Mouse (Mus musculus): ENCODE results near the gene Syn3. TPM values are rescaled to one million over a fixed set of nuclear protein-coding genes. Genes with fewer than 3 reads are reported as not detected.

The Syn3 gene
- polyA plus RNA-seq, 1 experiment from 2014 or later = 44.1 TPM

GRCm38 (mm10) chr10:86334581-86334980 is 164.1 kb downstream of the Syn3 start:
- H3K27me3 ChIP-seq (ENCODE audit: control insufficient read depth, insufficient read depth, low read length) = no peaks in the 10 kb centered on the region
- no peak overlapping the region for H3K9ac ChIP-seq (replicated peaks; ENCODE audit: low read depth, low read length)
- H3K4me2 ChIP-seq (ENCODE audit: low read depth, low read length) = no peak overlapping the region
- H3K36me3 ChIP-seq (ENCODE audit: control insufficient read depth, insufficient read depth, low read length) = no peaks in the 10 kb centered on the region
- H3K4me1 ChIP-seq (ENCODE audit: control insufficient read depth, insufficient read depth, low read length) = peaks cover 3% of the 10 kb centered on the region; the same call in 1 of the 2 replicates
- H3K9me3 ChIP-seq (ENCODE audit: control insufficient read depth, low read length) = no peaks in the 10 kb centered on the region
- WGBS = 9% methylated on average over 8 of the region's 8 CpGs
- ATAC-seq (ENCODE audit: low read depth) = no peak; the same call in 1 of the 2 replicates
- no peak overlapping the region for H3K27ac ChIP-seq (ENCODE audit: low read depth, low read length)
- H3K4me3 ChIP-seq (ENCODE audit: low read depth, low read length) = no peak overlapping the region

- 77% methylated on average over 3 of the region's 3 CpGs for WGBS
- no peaks in the 10 kb centered on the region for H3K9me3 ChIP-seq (ENCODE audit: control insufficient read depth, low read length)
- H3K4me2 ChIP-seq (ENCODE audit: low read depth, low read length) = no peak overlapping the region
- no peak overlapping the region for H3K27ac ChIP-seq (ENCODE audit: low read depth, low read length)
- H3K4me3 ChIP-seq (ENCODE audit: low read depth, low read length) = no peak overlapping the region
- H3K4me1 ChIP-seq (ENCODE audit: control insufficient read depth, insufficient read depth, low read length) = peaks cover 3% of the 10 kb centered on the region; the same call in 1 of the 2 replicates
- no peak for ATAC-seq (ENCODE audit: low read depth)
- H3K36me3 ChIP-seq (ENCODE audit: control insufficient read depth, insufficient read depth, low read length) = no peaks in the 10 kb centered on the region
- H3K27me3 ChIP-seq (ENCODE audit: control insufficient read depth, insufficient read depth, low read length) = no peaks in the 10 kb centered on the region
- H3K9ac ChIP-seq (replicated peaks; ENCODE audit: low read depth, low read length) = no peak overlapping the region
These were observed 165.8 kb downstream of the Syn3 start for GRCm38 (mm10) chr10:86332942-86333341.

- ATAC-seq (ENCODE audit: low read depth) = no peak
- H3K9me3 ChIP-seq (ENCODE audit: control insufficient read depth, low read length) = no peaks in the 10 kb centered on the region
- H3K9ac ChIP-seq (replicated peaks; ENCODE audit: low read depth, low read length) = no peak overlapping the region
- peaks cover 3% of the 10 kb centered on the region; the same call in 1 of the 2 replicates for H3K4me1 ChIP-seq (ENCODE audit: control insufficient read depth, insufficient read depth, low read length)
- WGBS = 62% methylated on average over 7 of the region's 7 CpGs
- no peak overlapping the region for H3K4me3 ChIP-seq (ENCODE audit: low read depth, low read length)
- H3K27ac ChIP-seq (ENCODE audit: low read depth, low read length) = no peak overlapping the region
- no peaks in the 10 kb centered on the region for H3K36me3 ChIP-seq (ENCODE audit: control insufficient read depth, insufficient read depth, low read length)
- H3K27me3 ChIP-seq (ENCODE audit: control insufficient read depth, insufficient read depth, low read length) = no peaks in the 10 kb centered on the region
- H3K4me2 ChIP-seq (ENCODE audit: low read depth, low read length) = no peak overlapping the region
These were observed 166.9 kb downstream of the Syn3 start for GRCm38 (mm10) chr10:86331681-86332281.

GRCm38 (mm10) chr10:86330993-86331680 is 167.6 kb downstream of the Syn3 start:
- no peak overlapping the region for H3K27ac ChIP-seq (ENCODE audit: low read depth, low read length)
- no peak overlapping the region for H3K4me3 ChIP-seq (ENCODE audit: low read depth, low read length)
- H3K4me2 ChIP-seq (ENCODE audit: low read depth, low read length) = no peak overlapping the region
- WGBS = 57% methylated on average over 5 of the region's 5 CpGs
- H3K9ac ChIP-seq (replicated peaks; ENCODE audit: low read depth, low read length) = no peak overlapping the region
- no peaks in the 10 kb centered on the region for H3K9me3 ChIP-seq (ENCODE audit: control insufficient read depth, low read length)
- no peaks in the 10 kb centered on the region for H3K27me3 ChIP-seq (ENCODE audit: control insufficient read depth, insufficient read depth, low read length)
- H3K4me1 ChIP-seq (ENCODE audit: control insufficient read depth, insufficient read depth, low read length) = peaks cover 3% of the 10 kb centered on the region; the same call in 1 of the 2 replicates
- H3K36me3 ChIP-seq (ENCODE audit: control insufficient read depth, insufficient read depth, low read length) = no peaks in the 10 kb centered on the region
- ATAC-seq (ENCODE audit: low read depth) = no peak

- Histone ChIP-seq H3K4me3 (ENCODE audit: low read depth, low read length) (no peak overlapping the region), H3K4me1 (ENCODE audit: control insufficient read depth, insufficient read depth, low read length) (peaks cover 3% of the 10 kb centered on the region; the same call in 1 of the 2 replicates), H3K9ac (replicated peaks; ENCODE audit: low read depth, low read length) (no peak overlapping the region), H3K4me2 (ENCODE audit: low read depth, low read length) (no peak overlapping the region), H3K36me3 (ENCODE audit: control insufficient read depth, insufficient read depth, low read length) (no peaks in the 10 kb centered on the region), H3K27me3 (ENCODE audit: control insufficient read depth, insufficient read depth, low read length) (no peaks in the 10 kb centered on the region), H3K9me3 (ENCODE audit: control insufficient read depth, low read length) (no peaks in the 10 kb centered on the region), H3K27ac (ENCODE audit: low read depth, low read length) (no peak overlapping the region)
- ATAC-seq (ENCODE audit: low read depth) = no peak
- WGBS = 91% methylated on average over 8 of the region's 8 CpGs
These were observed 169.3 kb downstream of the Syn3 start for GRCm38 (mm10) chr10:86329241-86329882.

- H3K27me3 ChIP-seq (ENCODE audit: control insufficient read depth, insufficient read depth, low read length) = no peaks in the 10 kb centered on the region
- WGBS = 82% methylated on average over 2 of the region's 2 CpGs
- H3K36me3 ChIP-seq (ENCODE audit: control insufficient read depth, insufficient read depth, low read length) = no peaks in the 10 kb centered on the region
- no peak overlapping the region for H3K27ac ChIP-seq (ENCODE audit: low read depth, low read length)
- no peaks in the 10 kb centered on the region for H3K9me3 ChIP-seq (ENCODE audit: control insufficient read depth, low read length)
- H3K4me3 ChIP-seq (ENCODE audit: low read depth, low read length) = no peak overlapping the region
- H3K4me1 ChIP-seq (ENCODE audit: control insufficient read depth, insufficient read depth, low read length) = peaks cover 3% of the 10 kb centered on the region; the same call in 1 of the 2 replicates
- no peak overlapping the region for H3K9ac ChIP-seq (replicated peaks; ENCODE audit: low read depth, low read length)
- no peak overlapping the region for H3K4me2 ChIP-seq (ENCODE audit: low read depth, low read length)
- ATAC-seq (ENCODE audit: low read depth) = no peak
These were observed 170.0 kb downstream of the Syn3 start for GRCm38 (mm10) chr10:86328691-86329090.

- 90% methylated on average over 4 of the region's 4 CpGs for WGBS
- H3K27ac ChIP-seq (ENCODE audit: low read depth, low read length) = no peak overlapping the region
- no peaks in the 10 kb centered on the region for H3K36me3 ChIP-seq (ENCODE audit: control insufficient read depth, insufficient read depth, low read length)
- no peak for ATAC-seq (ENCODE audit: low read depth)
- no peaks in the 10 kb centered on the region for H3K27me3 ChIP-seq (ENCODE audit: control insufficient read depth, insufficient read depth, low read length)
- no peak overlapping the region for H3K4me3 ChIP-seq (ENCODE audit: low read depth, low read length)
- no peak overlapping the region for H3K9ac ChIP-seq (replicated peaks; ENCODE audit: low read depth, low read length)
- H3K4me1 ChIP-seq (ENCODE audit: control insufficient read depth, insufficient read depth, low read length) = peaks cover 3% of the 10 kb centered on the region; the same call in 1 of the 2 replicates
- no peak overlapping the region for H3K4me2 ChIP-seq (ENCODE audit: low read depth, low read length)
- no peaks in the 10 kb centered on the region for H3K9me3 ChIP-seq (ENCODE audit: control insufficient read depth, low read length)
These were observed 170.6 kb downstream of the Syn3 start for GRCm38 (mm10) chr10:86328143-86328542.

GRCm38 (mm10) chr10:86325272-86325671 is 173.4 kb downstream of the Syn3 start:
- no peak overlapping the region for H3K9ac ChIP-seq (replicated peaks; ENCODE audit: low read depth, low read length)
- no peak overlapping the region for H3K27ac ChIP-seq (ENCODE audit: low read depth, low read length)
- no peaks in the 10 kb centered on the region for H3K4me1 ChIP-seq (ENCODE audit: control insufficient read depth, insufficient read depth, low read length)
- H3K27me3 ChIP-seq (ENCODE audit: control insufficient read depth, insufficient read depth, low read length) = no peaks in the 10 kb centered on the region
- H3K9me3 ChIP-seq (ENCODE audit: control insufficient read depth, low read length) = no peaks in the 10 kb centered on the region
- H3K36me3 ChIP-seq (ENCODE audit: control insufficient read depth, insufficient read depth, low read length) = no peaks in the 10 kb centered on the region
- no peak overlapping the region for H3K4me3 ChIP-seq (ENCODE audit: low read depth, low read length)
- no peak overlapping the region for H3K4me2 ChIP-seq (ENCODE audit: low read depth, low read length)
- ATAC-seq (ENCODE audit: low read depth) = no peak
- 58% methylated on average over 5 of the region's 6 CpGs for WGBS
